Mouse (Mus musculus): ENCODE data around the gene Dapk3. TPM values are rescaled to one million over a fixed set of nuclear protein-coding genes. Genes with fewer than 3 reads are reported as not detected.
A peak's percentile ranks its signal among the peaks of the same experiment; 100 is the strongest.
"Not testable (repeated sequence)": the region's sequence is repeated elsewhere in the genome, so short reads cannot be mapped to it uniquely, and the experiment has no call there.

Dapk3 gene
- total and polyA plus RNA-seq, 3 experiments = 27.8 to 30.6 (median 29.0) TPM

- Histone ChIP-seq H3K4me3 (no peak overlapping the region), H3K36me3 (ENCODE audit: control insufficient read depth, insufficient read depth, low read length) (no peaks in the 10 kb centered on the region), H3K27ac (no peak overlapping the region), H3K9ac (ENCODE audit: low read depth, low read length) (no peak overlapping the region), H3K27me3 (ENCODE audit: control insufficient read depth, insufficient read depth, low read length) (no peaks in the 10 kb centered on the region; the same call in 1 of the 2 replicates), H3K79me2 (replicated peaks; ENCODE audit: control insufficient read depth, insufficient read depth, low read length) (no peaks in the 10 kb centered on the region), H3K4me1 (ENCODE audit: control insufficient read depth, insufficient read depth, low read length) (no peaks in the 10 kb centered on the region)
- no peak for DNase-seq
- TF ChIP-seq EP300 (IDR thresholded peaks at IDR 0.05; ENCODE audit: insufficient read depth, low read depth, low read length) (no peak), CTCF (IDR thresholded peaks at IDR 0.05) (no peak), POLR2A (IDR thresholded peaks at IDR 0.05; ENCODE audit: insufficient read depth, low read depth, low read length) (no peak)
- intact Hi-C loops (cut with DNase I) = no loop called here
- 88% methylated on average over 6 of the region's 6 CpGs for WGBS
Measured at GRCm38 (mm10) chr10:81216260-81216659, 33.5 kb downstream of the Dapk3 start.

GRCm38 (mm10) chr10:81216810-81217209 is 34.0 kb downstream of the Dapk3 start:
- H3K79me2 ChIP-seq (replicated peaks; ENCODE audit: control insufficient read depth, insufficient read depth, low read length) = no peaks in the 10 kb centered on the region
- 84% methylated on average over 6 of the region's 6 CpGs for WGBS
- H3K27me3 ChIP-seq (ENCODE audit: control insufficient read depth, insufficient read depth, low read length) = no peaks in the 10 kb centered on the region; the same call in 1 of the 2 replicates
- DNase-seq = no peak
- intact Hi-C loops (cut with DNase I) = no loop called here
- H3K36me3 ChIP-seq (ENCODE audit: control insufficient read depth, insufficient read depth, low read length) = no peaks in the 10 kb centered on the region
- H3K4me1 ChIP-seq (ENCODE audit: control insufficient read depth, insufficient read depth, low read length) = no peaks in the 10 kb centered on the region
- H3K27ac ChIP-seq = no peak overlapping the region
- TF ChIP-seq EP300 (IDR thresholded peaks at IDR 0.05; ENCODE audit: insufficient read depth, low read depth, low read length) = no peak
- H3K9ac ChIP-seq (ENCODE audit: low read depth, low read length) = no peak overlapping the region
- H3K4me3 ChIP-seq = no peak overlapping the region

- DNase-seq; intact Hi-C loops (cut with DNase I): not testable (repeated sequence)
- TF ChIP-seq CTCF (IDR thresholded peaks at IDR 0.05) = peak; percentile 79
Measured at GRCm38 (mm10) chr10:81217267-81217666, 34.5 kb downstream of the Dapk3 start.

GRCm38 (mm10) chr10:81217964-81218363 is 35.2 kb downstream of the Dapk3 start:
- peak; percentile 92 for TF ChIP-seq CTCF (IDR thresholded peaks at IDR 0.05)
- no peak for TF ChIP-seq POLR2A (IDR thresholded peaks at IDR 0.05; ENCODE audit: insufficient read depth, low read depth, low read length)
- 0 out of 2 replicates have a peak, but pooled peaks have one; percentile 16 for TF ChIP-seq EP300 (IDR thresholded peaks at IDR 0.05; ENCODE audit: insufficient read depth, low read depth, low read length)
- H3K9ac ChIP-seq (ENCODE audit: low read depth, low read length) = no peak overlapping the region
- H3K36me3 ChIP-seq (ENCODE audit: control insufficient read depth, insufficient read depth, low read length) = no peaks in the 10 kb centered on the region
- intact Hi-C loops (cut with DNase I) = loop anchor here (1.0 kb wide), 1 partner anchor 20 kb away; no protein-coding TSS in a partner anchor
- H3K4me3 ChIP-seq = no peak overlapping the region
- peak; percentile 64 to 78 for DNase-seq
- no peaks in the 10 kb centered on the region for H3K79me2 ChIP-seq (replicated peaks; ENCODE audit: control insufficient read depth, insufficient read depth, low read length)
- H3K4me1 ChIP-seq (ENCODE audit: control insufficient read depth, insufficient read depth, low read length) = no peaks in the 10 kb centered on the region
- no peak overlapping the region for H3K27ac ChIP-seq
- H3K27me3 ChIP-seq (ENCODE audit: control insufficient read depth, insufficient read depth, low read length) = no peaks in the 10 kb centered on the region; the same call in 1 of the 2 replicates
- WGBS = 24% methylated on average over 7 of the region's 7 CpGs

More at GRCm38 (mm10) chr10:81217267-81217666, 34.5 kb downstream of the Dapk3 start:
- not testable (repeated sequence) for H3K27me3 ChIP-seq (ENCODE audit: control insufficient read depth, insufficient read depth, low read length); H3K36me3 ChIP-seq (ENCODE audit: control insufficient read depth, insufficient read depth, low read length); H3K4me3 ChIP-seq; H3K27ac ChIP-seq; H3K9ac ChIP-seq (ENCODE audit: low read depth, low read length); H3K79me2 ChIP-seq (replicated peaks; ENCODE audit: control insufficient read depth, insufficient read depth, low read length); H3K4me1 ChIP-seq (ENCODE audit: control insufficient read depth, insufficient read depth, low read length)
- 17% methylated on average over 1 of the region's 1 CpGs for WGBS

- no peak for DNase-seq
- Histone ChIP-seq H3K4me1 (ENCODE audit: control insufficient read depth, insufficient read depth, low read length) (no peaks in the 10 kb centered on the region), H3K4me3 (no peak overlapping the region), H3K27ac (no peak overlapping the region), H3K9ac (ENCODE audit: low read depth, low read length) (no peak overlapping the region), H3K79me2 (replicated peaks; ENCODE audit: control insufficient read depth, insufficient read depth, low read length) (no peaks in the 10 kb centered on the region), H3K27me3 (ENCODE audit: control insufficient read depth, insufficient read depth, low read length) (no peaks in the 10 kb centered on the region; the same call in 1 of the 2 replicates), H3K36me3 (ENCODE audit: control insufficient read depth, insufficient read depth, low read length) (no peaks in the 10 kb centered on the region)
- TF ChIP-seq CTCF (IDR thresholded peaks at IDR 0.05) = no peak
- no peak for TF ChIP-seq POLR2A (IDR thresholded peaks at IDR 0.05; ENCODE audit: insufficient read depth, low read depth, low read length)
- no peak for TF ChIP-seq EP300 (IDR thresholded peaks at IDR 0.05; ENCODE audit: insufficient read depth, low read depth, low read length)
- intact Hi-C loops (cut with DNase I) = no loop called here
- WGBS = 78% methylated on average over 5 of the region's 5 CpGs
Measured at GRCm38 (mm10) chr10:81221402-81222015, 38.7 kb downstream of the Dapk3 start.

GRCm38 (mm10) chr10:81223731-81224130 is 40.9 kb downstream of the Dapk3 start:
- intact Hi-C loops (cut with DNase I); DNase-seq; H3K4me1 ChIP-seq (ENCODE audit: control insufficient read depth, insufficient read depth, low read length); H3K79me2 ChIP-seq (replicated peaks; ENCODE audit: control insufficient read depth, insufficient read depth, low read length); H3K27ac ChIP-seq; H3K4me3 ChIP-seq; H3K27me3 ChIP-seq (ENCODE audit: control insufficient read depth, insufficient read depth, low read length); H3K36me3 ChIP-seq (ENCODE audit: control insufficient read depth, insufficient read depth, low read length); H3K9ac ChIP-seq (ENCODE audit: low read depth, low read length): not testable (repeated sequence)
- 65% methylated on average over 2 of the region's 2 CpGs for WGBS

Data from heart, adult 2 months (tissue).